Mouse (Mus musculus): ENCODE results near the gene Lce3e.

The Lce3e gene

GRCm38 (mm10) chr3:92966761-92967160, at the start of gene Lce3e:
TSS of gene Lce3e (plus strand) at chr3:92967061.
- no peak for DNase-seq (ENCODE audit: low spot score)

- no peak for DNase-seq (ENCODE audit: low spot score)
Observed at GRCm38 (mm10) chr3:92920364-92920763, 46.5 kb upstream of the Lce3e start.

DNA sequence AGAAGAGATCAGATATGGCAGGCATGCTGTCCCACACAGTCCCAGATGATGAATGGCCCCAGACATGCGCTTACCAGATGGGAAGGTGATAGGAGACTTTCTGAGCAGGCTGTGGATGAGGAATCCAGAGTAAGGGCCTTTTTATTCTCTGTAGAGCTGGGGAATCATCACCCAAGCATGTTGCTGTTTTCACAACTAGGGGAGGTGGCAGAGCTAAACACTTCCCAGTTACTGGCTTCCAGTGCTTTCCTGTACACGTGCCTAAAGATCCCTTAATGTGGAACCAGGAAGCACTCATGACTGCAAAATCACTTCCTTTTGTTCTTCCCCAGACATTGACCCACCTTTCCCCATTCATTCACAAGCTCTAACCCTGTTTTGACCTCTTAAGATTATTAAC, 40.7 kb upstream of the Lce3e start, which contains the start of gene Lce3a:
TSS of gene Lce3a (minus strand) at position 101 of the 400 bp plus-strand sequence.
- no peak for DNase-seq (ENCODE audit: low spot score)

DNA sequence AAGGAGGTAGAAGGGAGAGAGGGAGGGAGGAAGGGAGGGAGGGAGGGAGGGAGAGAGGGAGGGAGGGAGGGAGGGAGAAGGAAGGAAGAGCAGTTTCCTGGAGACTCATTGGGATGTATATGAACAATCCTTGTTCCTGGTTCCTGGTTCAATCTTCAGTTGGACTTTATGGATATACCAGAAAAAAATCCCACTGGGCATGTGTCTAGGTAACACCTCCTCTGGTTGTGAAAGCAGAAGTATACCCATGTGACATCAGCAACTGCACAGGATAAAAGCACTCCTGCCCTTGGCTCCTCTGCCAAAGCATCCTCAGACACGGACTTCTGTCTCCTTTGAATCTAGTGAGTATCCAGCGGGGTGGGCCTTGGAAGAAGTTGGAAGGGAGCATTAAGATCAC, 34.2 kb upstream of the Lce3e start, which contains the start of gene Lce3b:
TSS of gene Lce3b (plus strand) at position 301 of the 400 bp plus-strand sequence.
- no peak for DNase-seq (ENCODE audit: low spot score)

DNA sequence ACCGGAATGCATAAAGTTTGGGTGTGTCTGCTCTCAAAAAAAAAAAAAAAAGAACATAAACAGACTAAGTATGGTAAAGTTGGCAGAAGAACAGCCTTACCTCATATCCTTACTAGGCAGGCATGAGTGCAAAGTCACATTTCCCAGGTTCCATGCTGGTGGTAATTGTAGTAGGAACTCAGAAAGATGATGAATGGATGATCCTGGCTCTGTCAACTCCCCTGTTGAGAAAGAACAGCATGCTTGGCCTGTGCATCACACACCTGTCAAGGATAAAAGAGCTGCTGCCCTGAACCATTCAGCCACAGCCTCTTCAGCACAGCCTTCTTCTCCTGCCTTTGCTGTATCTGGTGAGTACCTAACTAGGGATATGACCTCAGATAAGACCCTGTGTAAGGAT, 22.7 kb upstream of the Lce3e start, which contains the start of gene Lce3c:
TSS of gene Lce3c (plus strand) at position 301 of the 400 bp plus-strand sequence.
- DNase-seq (ENCODE audit: low spot score), result no peak

DNA sequence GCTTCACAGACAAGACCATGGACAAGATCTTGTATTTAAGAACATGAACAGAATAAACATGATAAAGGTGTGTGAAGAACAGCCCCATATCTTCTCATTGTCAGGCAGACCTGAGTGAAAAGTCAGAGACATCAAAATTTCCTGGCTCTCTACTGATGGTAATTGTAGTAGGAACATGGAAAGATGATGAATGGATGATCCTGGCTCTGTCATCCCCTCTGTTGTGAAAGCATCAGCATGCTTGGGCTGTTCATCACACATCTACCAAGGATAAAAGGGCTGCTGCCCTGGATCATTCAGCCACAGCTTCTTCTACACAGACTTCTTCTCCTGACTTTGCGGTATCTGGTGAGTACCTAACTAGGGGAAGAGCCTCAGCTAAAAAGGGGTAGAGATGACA, 9.8 kb upstream of the Lce3e start, which contains the start of gene Lce3d:
TSS of gene Lce3d (plus strand) at position 301 of the 400 bp plus-strand sequence.
- DNase-seq (ENCODE audit: low spot score), result no peak

DNA sequence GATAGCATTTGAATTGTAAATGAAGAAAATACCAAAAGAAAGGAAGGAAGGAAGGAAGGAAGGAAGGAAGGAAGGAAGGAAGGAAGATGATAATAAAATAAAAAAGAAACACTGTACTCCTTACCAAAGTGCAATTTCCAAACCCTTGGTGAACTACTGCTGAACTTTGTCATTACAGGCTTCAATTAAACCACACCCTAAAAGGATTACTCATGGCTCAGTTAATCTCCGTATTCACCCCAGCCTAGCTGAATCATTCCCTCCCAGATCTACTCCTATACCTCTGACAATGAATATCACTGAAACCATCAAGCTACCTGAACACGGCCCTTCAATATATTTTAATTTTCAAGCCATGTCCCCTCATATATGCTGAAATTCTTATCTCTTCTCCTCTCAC, 11.6 kb downstream of the Lce3e start:
- DNase-seq (ENCODE audit: low spot score), result no peak

DNA sequence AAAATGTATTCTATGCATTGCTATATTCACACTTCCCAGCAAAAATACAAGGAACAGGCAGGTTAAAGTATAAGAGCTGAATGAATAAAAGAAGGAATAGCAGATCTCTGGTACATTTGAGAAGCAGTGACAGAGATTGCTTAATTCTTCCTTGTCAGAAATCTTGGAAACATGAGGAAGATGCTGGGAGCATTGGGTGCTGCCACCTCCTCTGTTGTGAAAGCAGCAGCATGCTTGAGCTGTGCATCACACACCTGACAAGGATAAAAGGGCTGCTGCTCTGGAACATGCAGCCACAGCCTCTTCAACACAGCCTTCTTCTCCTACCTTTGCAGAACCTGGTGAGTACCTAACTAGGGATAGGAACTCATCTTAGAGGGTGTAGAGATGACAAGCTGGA, 25.1 kb downstream of the Lce3e start, which contains the start of gene Lce3f:
TSS of gene Lce3f (plus strand) at position 301 of the 400 bp plus-strand sequence.
- no peak for DNase-seq (ENCODE audit: low spot score)

GRCm38 (mm10) chr3:92998691-92999090, 31.8 kb downstream of the Lce3e start:
- no peak for DNase-seq (ENCODE audit: low spot score)

DNA sequence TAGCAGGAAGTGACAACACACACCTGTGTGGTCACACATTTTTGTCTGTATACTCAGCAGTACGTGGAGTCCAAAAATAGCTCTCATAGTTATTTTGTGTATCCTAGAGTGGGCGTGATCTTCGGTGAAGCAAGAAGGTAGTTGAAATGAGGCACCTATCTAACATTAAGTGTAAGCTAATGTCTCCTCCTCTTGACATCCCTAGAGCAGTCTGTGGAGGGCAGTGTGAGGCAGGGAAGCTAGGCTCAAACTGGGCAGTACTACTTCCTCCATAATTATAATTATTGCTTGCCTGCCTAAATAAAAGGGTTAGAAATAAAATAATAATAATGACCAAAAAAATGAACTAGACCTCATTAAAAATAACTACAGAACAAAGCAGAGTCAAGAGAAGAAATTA, 33.8 kb downstream of the Lce3e start:
- DNase-seq (ENCODE audit: low spot score), result no peak

GRCm38 (mm10) chr3:93002843-93003242, 36.0 kb downstream of the Lce3e start:
- DNase-seq (ENCODE audit: low spot score), result no peak

- no peak for DNase-seq (ENCODE audit: low spot score)
Observed at GRCm38 (mm10) chr3:93014378-93014801, 47.5 kb downstream of the Lce3e start.

DNA sequence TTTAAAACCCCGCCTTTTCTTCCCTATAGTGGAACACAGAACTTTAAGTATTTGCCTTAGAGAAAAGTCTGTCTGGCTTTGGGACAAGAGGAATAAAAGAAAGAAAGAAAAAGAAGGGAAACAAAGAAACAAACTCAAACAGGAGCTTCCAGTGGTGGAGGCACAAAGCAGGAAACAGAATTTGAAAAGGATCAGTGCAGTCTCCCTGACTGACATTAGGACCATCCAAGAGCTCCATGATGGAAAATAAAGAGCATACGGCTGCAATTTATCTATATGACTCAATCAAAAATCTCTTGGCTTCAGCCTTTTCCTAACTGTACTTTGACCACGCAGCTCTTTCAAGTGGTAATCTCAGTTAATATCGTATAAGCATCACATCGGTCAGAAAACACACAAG, 48.0 kb downstream of the Lce3e start:
- no peak for DNase-seq (ENCODE audit: low spot score)

GRCm38 (mm10) chr3:93015460-93016104, 48.7 kb downstream of the Lce3e start, which contains the start of gene Crct1:
TSS of gene Crct1 (minus strand) at chr3:93015687.
- DNase-seq (ENCODE audit: low spot score), result no peak
